Mouse (Mus musculus): ENCODE measurements around the gene Rnase1.

- TF ChIP-seq POLR2A (IDR thresholded peaks at IDR 0.05; ENCODE audit: low read depth, low read length) (no peak), CTCF (conservative IDR thresholded peaks at IDR 0.05; ENCODE audit: insufficient read depth, insufficient read length, low read depth, low read length) (no peak)
These were observed 17.6 kb downstream of the Rnase1 start for GRCm38 (mm10) chr14:51128775-51129623.
